Comparison of ENCODE assay signal across 8 mouse cellular contexts in genomic region chr17:34024861-34025755, GRCm38 (mm10). TPM values are rescaled to one million over a fixed set of nuclear protein-coding genes. Genes with fewer than 3 reads are reported as not detected.
DNase-seq lines count a peak whose midpoint lies in the region; ATAC-seq and TF ChIP-seq lines count a peak whose summit lies in the region.

No protein-coding gene starts in this region.

- no peaks in the 10 kb centered on the region for H3K27me3 ChIP-seq in limb, embryonic 11.5 days (ENCODE audit: control insufficient read depth, insufficient read depth, low read length)
- no peaks in the 10 kb centered on the region for H3K27me3 ChIP-seq in neural tube, embryonic 13.5 days

- H3K4me3 ChIP-seq in embryonic fibroblast, embryonic 13.5 days (ENCODE audit: insufficient read depth, low read length), result peak overlapping the region; percentile 67
- peak overlapping the region; percentile 93 for H3K4me3 ChIP-seq in limb, embryonic 11.5 days (ENCODE audit: low read depth, low read length)
- peak overlapping the region; percentile 87 for H3K4me3 ChIP-seq in neural tube, embryonic 13.5 days

- H3K4me2 ChIP-seq in limb, embryonic 11.5 days (ENCODE audit: low read depth, severe bottlenecking), result peak overlapping the region; percentile 92
- peak overlapping the region; percentile 100 for H3K4me2 ChIP-seq in neural tube, embryonic 13.5 days

- peak; percentile 16 for DNase-seq in kidney, adult 9 months
- no peak for DNase-seq in kidney, adult 18-20 months
- DNase-seq in R1 (ENCODE audit: low read depth, low spot score), result peak; percentile 57
- no peak for DNase-seq in limb, embryonic 11.5 days (ENCODE audit: low spot score)
- DNase-seq in left cerebral cortex, adult 8-10 months (ENCODE audit: low spot score in 2 of 2), result no peak
- DNase-seq in layer of hippocampus, adult 8-10 months (ENCODE audit: low spot score in 2 of 2), result no peak

- no peak for TF ChIP-seq CTCF in embryonic fibroblast, embryonic 13.5 days (IDR thresholded peaks at IDR 0.05; ENCODE audit: borderline replicate concordance, insufficient read depth, low read length)

- peaks cover 20% of the 10 kb centered on the region; the same call in 1 of the 2 replicates for H3K4me1 ChIP-seq in embryonic fibroblast, embryonic 13.5 days (ENCODE audit: control insufficient read depth, insufficient read depth, low read length)
- H3K4me1 ChIP-seq in limb, embryonic 11.5 days (ENCODE audit: control insufficient read depth, insufficient read depth, low read length), result peaks cover 48% of the 10 kb centered on the region
- H3K4me1 ChIP-seq in neural tube, embryonic 13.5 days (replicated peaks), result peaks cover 64% of the 10 kb centered on the region

- ATAC-seq in limb, embryonic 11.5 days (ENCODE audit: insufficient number of reproducible peaks, low FRiP score, low TSS enrichment, low read depth), result 0 out of 2 replicates have a peak, but pooled peaks have one; percentile 0
- peak; percentile 5; the same call in 1 of the 2 replicates for ATAC-seq in neural tube, embryonic 13.5 days (ENCODE audit: low read depth)

- under 1% methylated on average over 55 of the region's 57 CpGs for WGBS in limb, embryonic 11.5 days
- WGBS in neural tube, embryonic 13.5 days, result under 1% methylated on average over 56 of the region's 57 CpGs

- 0 out of 2 replicates have a peak, but pooled peaks have one; percentile 25 for TF ChIP-seq POLR2A in embryonic fibroblast, embryonic 13.5 days (IDR thresholded peaks at IDR 0.05; ENCODE audit: low read depth, low read length)

- H3K27ac ChIP-seq in embryonic fibroblast, embryonic 13.5 days (ENCODE audit: insufficient read depth, low read length), result peak overlapping the region; percentile 58
- H3K27ac ChIP-seq in limb, embryonic 11.5 days (replicated peaks; ENCODE audit: low read depth, low read length), result peak overlapping the region; percentile 86
- H3K27ac ChIP-seq in neural tube, embryonic 13.5 days (replicated peaks), result peak overlapping the region; percentile 99

- H3K9me3 ChIP-seq in limb, embryonic 11.5 days (ENCODE audit: control insufficient read depth, low read length), result 0 out of 2 replicates have a peak, but pooled peaks cover 3% of the 10 kb centered on the region
- 0 out of 2 replicates have a peak, but pooled peaks cover 6% of the 10 kb centered on the region for H3K9me3 ChIP-seq in neural tube, embryonic 13.5 days

- peak overlapping the region; percentile 91 for H3K9ac ChIP-seq in limb, embryonic 11.5 days (ENCODE audit: low read length)
- peak overlapping the region; percentile 96 for H3K9ac ChIP-seq in neural tube, embryonic 13.5 days

- peaks cover 31% of the 10 kb centered on the region for H3K36me3 ChIP-seq in limb, embryonic 11.5 days (ENCODE audit: control insufficient read depth, insufficient read depth, low read length)
- H3K36me3 ChIP-seq in neural tube, embryonic 13.5 days, result peaks cover 51% of the 10 kb centered on the region

RNA-seq across cellular contexts. Expression of gene Ring1, which starts 0.6 kb away (rescaled TPM):
- 12.2 and 13.8 TPM in 2 replicates for polyA plus RNA-seq in embryonic fibroblast, embryonic 13.5 days (2011; ENCODE audit: insufficient read length, low read depth, missing spikeins)
- polyA plus RNA-seq in limb, embryonic 11.5 days (2014; fragmentation: Nextera tagmentation; extraction: Ambion mirVana), result 3.8 and 5.6 TPM in 2 replicates
- 19.3 and 22.4 TPM in 2 replicates for polyA plus RNA-seq in neural tube, embryonic 13.5 days (2015; fragmentation: Nextera tagmentation; extraction: Ambion mirVana)
- 10 to 100 TPM; 31.4 to 43.5 (median 36.1) TPM for total RNA-seq in left cerebral cortex, adult 8-10 months (2022)
- 10 to 100 TPM; 34.8 to 44.1 (median 42.7) TPM for total RNA-seq in layer of hippocampus, adult 8-10 months (2022)

RNA-seq across cellular contexts. Expression of gene H2-Ke6, which starts 2.8 kb away (rescaled TPM):
- polyA plus RNA-seq in embryonic fibroblast, embryonic 13.5 days (2011; ENCODE audit: insufficient read length, low read depth, missing spikeins), result 16.7 and 16.9 TPM in 2 replicates
- polyA plus RNA-seq in limb, embryonic 11.5 days (2014; fragmentation: Nextera tagmentation; extraction: Ambion mirVana), result 34.9 and 37.7 TPM in 2 replicates
- 61.7 and 65.0 TPM in 2 replicates for polyA plus RNA-seq in neural tube, embryonic 13.5 days (2015; fragmentation: Nextera tagmentation; extraction: Ambion mirVana)
- total RNA-seq in left cerebral cortex, adult 8-10 months (2022), result 10 to 100 TPM; 45.6 to 50.2 (median 46.4) TPM
- 10 to 100 TPM; 57.9 to 62.2 (median 58.3) TPM for total RNA-seq in layer of hippocampus, adult 8-10 months (2022)

RNA-seq across cellular contexts. Expression of gene Slc39a7, which starts 6.4 kb away (rescaled TPM):
- polyA plus RNA-seq in embryonic fibroblast, embryonic 13.5 days (2011; ENCODE audit: insufficient read length, low read depth, missing spikeins), result 181 and 191 TPM in 2 replicates
- polyA plus RNA-seq in limb, embryonic 11.5 days (2014; fragmentation: Nextera tagmentation; extraction: Ambion mirVana), result 85.6 and 94.1 TPM in 2 replicates
- 158 and 161 TPM in 2 replicates for polyA plus RNA-seq in neural tube, embryonic 13.5 days (2015; fragmentation: Nextera tagmentation; extraction: Ambion mirVana)
- 10 to 100 TPM; 91.2 to 98.6 (median 95.0) TPM for total RNA-seq in left cerebral cortex, adult 8-10 months (2022)
- total RNA-seq in layer of hippocampus, adult 8-10 months (2022), result 100 to 1,000 TPM in 1 of 4 experiments, 10 to 100 TPM in 3; 77.1 to 106 (median 92.6) TPM

RNA-seq across cellular contexts. Expression of gene Rxrb, which starts 6.5 kb away (rescaled TPM):
- 24.8 and 26.1 TPM in 2 replicates for polyA plus RNA-seq in embryonic fibroblast, embryonic 13.5 days (2011; ENCODE audit: insufficient read length, low read depth, missing spikeins)
- 20.5 and 24.0 TPM in 2 replicates for polyA plus RNA-seq in limb, embryonic 11.5 days (2014; fragmentation: Nextera tagmentation; extraction: Ambion mirVana)
- 57.4 and 57.5 TPM in 2 replicates for polyA plus RNA-seq in neural tube, embryonic 13.5 days (2015; fragmentation: Nextera tagmentation; extraction: Ambion mirVana)
- 10 to 100 TPM; 72.8 to 87.6 (median 78.1) TPM for total RNA-seq in left cerebral cortex, adult 8-10 months (2022)
- 10 to 100 TPM; 70.8 to 85.4 (median 78.0) TPM for total RNA-seq in layer of hippocampus, adult 8-10 months (2022)

RNA-seq across cellular contexts. Expression of gene Col11a2, which starts 14.1 kb away (rescaled TPM):
- 0.37 and 0.45 TPM in 2 replicates for polyA plus RNA-seq in embryonic fibroblast, embryonic 13.5 days (2011; ENCODE audit: insufficient read length, low read depth, missing spikeins)
- polyA plus RNA-seq in limb, embryonic 11.5 days (2014; fragmentation: Nextera tagmentation; extraction: Ambion mirVana), result 2.6 and 5.0 TPM in 2 replicates
- 4.5 and 4.7 TPM in 2 replicates for polyA plus RNA-seq in neural tube, embryonic 13.5 days (2015; fragmentation: Nextera tagmentation; extraction: Ambion mirVana)
- total RNA-seq in left cerebral cortex, adult 8-10 months (2022), result 10 to 100 TPM; 12.6 to 18.0 (median 16.8) TPM
- 10 to 100 TPM; 22.6 to 30.2 (median 27.5) TPM for total RNA-seq in layer of hippocampus, adult 8-10 months (2022)

Comparison
In these comparisons a context has a peak if more than half of its experiments do, and no peak if none do; other contexts are left out.
1. DNase-seq: peak in kidney, adult 9 months (single experiment) and R1 (single experiment); none in kidney, adult 18-20 months (single experiment), limb, embryonic 11.5 days (single experiment), left cerebral cortex, adult 8-10 months (0 of 2) and layer of hippocampus, adult 8-10 months (0 of 2).
2. Peak in every context shown above with its lines, with median percentiles within 50 percentile points of each other: H3K27ac ChIP-seq and H3K4me3 ChIP-seq.